Mouse (Mus musculus): Measurements from ENCODE around the gene Prrt4. TPM values are rescaled to one million over a fixed set of nuclear protein-coding genes. Genes with fewer than 3 reads are reported as not detected.

The Prrt4 gene
- polyA plus RNA-seq, 1 experiment from 2014 or later: 0.83 TPM

- Histone ChIP-seq H3K4me2 (no peak overlapping the region), H3K27me3 (peaks cover 7% of the 10 kb centered on the region; the same call in 1 of the 2 replicates), H3K9me3 (no peaks in the 10 kb centered on the region), H3K9ac (no peak overlapping the region), H3K4me1 (peaks cover 9% of the 10 kb centered on the region), H3K36me3 (peaks cover 7% of the 10 kb centered on the region; the same call in 1 of the 2 replicates), H3K27ac (no peak overlapping the region), H3K4me3 (no peak overlapping the region)
- no peak for ATAC-seq (ENCODE audit: insufficient number of reproducible peaks, low FRiP score, low TSS enrichment, low read depth)
- WGBS: 76% methylated on average over 5 of the region's 5 CpGs
These were observed 16.7 kb upstream of the Prrt4 start for GRCm38 (mm10) chr6:29195846-29196698.

GRCm38 (mm10) chr6:29195146-29195545, 15.8 kb upstream of the Prrt4 start:
- Histone ChIP-seq H3K9me3 (no peaks in the 10 kb centered on the region), H3K9ac (no peak overlapping the region), H3K27ac (no peak overlapping the region), H3K4me3 (no peak overlapping the region), H3K4me2 (no peak overlapping the region), H3K27me3 (peaks cover 7% of the 10 kb centered on the region; the same call in 1 of the 2 replicates), H3K4me1 (peaks cover 9% of the 10 kb centered on the region), H3K36me3 (no peaks in the 10 kb centered on the region)
- ATAC-seq (ENCODE audit: insufficient number of reproducible peaks, low FRiP score, low TSS enrichment, low read depth): no peak
- WGBS: 59% methylated on average over 5 of the region's 5 CpGs

- Histone ChIP-seq H3K9ac (no peak overlapping the region), H3K4me1 (peaks cover 8% of the 10 kb centered on the region), H3K27ac (no peak overlapping the region), H3K36me3 (no peaks in the 10 kb centered on the region), H3K4me2 (no peak overlapping the region), H3K9me3 (no peaks in the 10 kb centered on the region), H3K27me3 (peaks cover 7% of the 10 kb centered on the region; the same call in 1 of the 2 replicates), H3K4me3 (no peak overlapping the region)
- WGBS: 49% methylated on average over 15 of the region's 15 CpGs
- no peak for ATAC-seq (ENCODE audit: insufficient number of reproducible peaks, low FRiP score, low TSS enrichment, low read depth)
These were observed 14.8 kb upstream of the Prrt4 start for GRCm38 (mm10) chr6:29193961-29194750.

GRCm38 (mm10) chr6:29187936-29188335, 8.6 kb upstream of the Prrt4 start:
- Histone ChIP-seq H3K36me3 (no peaks in the 10 kb centered on the region), H3K27ac (no peak overlapping the region), H3K27me3 (no peaks in the 10 kb centered on the region), H3K9me3 (no peaks in the 10 kb centered on the region), H3K4me1 (no peaks in the 10 kb centered on the region), H3K4me2 (no peak overlapping the region), H3K9ac (no peak overlapping the region), H3K4me3 (no peak overlapping the region)
- no peak for ATAC-seq (ENCODE audit: insufficient number of reproducible peaks, low FRiP score, low TSS enrichment, low read depth)
- 76% methylated on average over 1 of the region's 1 CpGs for WGBS

GRCm38 (mm10) chr6:29179843-29180242, 459 bp upstream of the Prrt4 start:
- 61% methylated on average over 8 of the region's 8 CpGs for WGBS

GRCm38 (mm10) chr6:29177901-29178879, 1.2 kb downstream of the Prrt4 start:
- H3K4me1 ChIP-seq: peaks cover 16% of the 10 kb centered on the region
- H3K4me2 ChIP-seq: peak overlapping the region; percentile 97
- no peak overlapping the region for H3K9ac ChIP-seq
- no peaks in the 10 kb centered on the region for H3K36me3 ChIP-seq
- ATAC-seq (ENCODE audit: insufficient number of reproducible peaks, low FRiP score, low TSS enrichment, low read depth): peak; percentile 36; the same call in 1 of the 2 replicates
- no peaks in the 10 kb centered on the region for H3K9me3 ChIP-seq
- H3K27me3 ChIP-seq: peaks cover 61% of the 10 kb centered on the region
- H3K4me3 ChIP-seq: peak overlapping the region; percentile 62
- WGBS: 21% methylated on average over 16 of the region's 17 CpGs
- no peak overlapping the region for H3K27ac ChIP-seq

More at GRCm38 (mm10) chr6:29179843-29180242, 459 bp upstream of the Prrt4 start:
- no peak overlapping the region for H3K9ac ChIP-seq
- no peak overlapping the region for H3K27ac ChIP-seq
- peak overlapping the region; percentile 97 for H3K4me2 ChIP-seq
- H3K27me3 ChIP-seq: peaks cover 47% of the 10 kb centered on the region
- peaks cover 16% of the 10 kb centered on the region for H3K4me1 ChIP-seq
- no peaks in the 10 kb centered on the region for H3K36me3 ChIP-seq
- H3K9me3 ChIP-seq: no peaks in the 10 kb centered on the region
- H3K4me3 ChIP-seq: peak overlapping the region; percentile 62
- no peak for ATAC-seq (ENCODE audit: insufficient number of reproducible peaks, low FRiP score, low TSS enrichment, low read depth)

- no peak overlapping the region for H3K4me2 ChIP-seq
- peaks cover 77% of the 10 kb centered on the region for H3K27me3 ChIP-seq
- 66% methylated on average over 3 of the region's 3 CpGs for WGBS
- no peak overlapping the region for H3K27ac ChIP-seq
- H3K36me3 ChIP-seq: no peaks in the 10 kb centered on the region
- H3K4me1 ChIP-seq: peaks cover 30% of the 10 kb centered on the region
- H3K9ac ChIP-seq: no peak overlapping the region
- no peaks in the 10 kb centered on the region for H3K9me3 ChIP-seq
- no peak for ATAC-seq (ENCODE audit: insufficient number of reproducible peaks, low FRiP score, low TSS enrichment, low read depth)
- H3K4me3 ChIP-seq: no peak overlapping the region
These were observed 4.3 kb downstream of the Prrt4 start for GRCm38 (mm10) chr6:29175113-29175512.

GRCm38 (mm10) chr6:29174368-29174767, 5.0 kb downstream of the Prrt4 start:
- Histone ChIP-seq H3K4me3 (no peak overlapping the region), H3K4me2 (no peak overlapping the region), H3K4me1 (peaks cover 30% of the 10 kb centered on the region), H3K36me3 (no peaks in the 10 kb centered on the region), H3K9me3 (no peaks in the 10 kb centered on the region), H3K27ac (no peak overlapping the region), H3K9ac (no peak overlapping the region), H3K27me3 (peaks cover 83% of the 10 kb centered on the region)
- WGBS: 12% methylated on average over 7 of the region's 7 CpGs
- no peak for ATAC-seq (ENCODE audit: insufficient number of reproducible peaks, low FRiP score, low TSS enrichment, low read depth)

GRCm38 (mm10) chr6:29170952-29171388, 8.4 kb downstream of the Prrt4 start:
- Histone ChIP-seq H3K4me3 (peak overlapping the region; percentile 54), H3K9me3 (no peaks in the 10 kb centered on the region), H3K27ac (no peak overlapping the region), H3K9ac (peak overlapping the region; percentile 58), H3K4me1 (peaks cover 18% of the 10 kb centered on the region), H3K27me3 (peaks cover 82% of the 10 kb centered on the region), H3K36me3 (no peaks in the 10 kb centered on the region), H3K4me2 (peak overlapping the region; percentile 100)
- ATAC-seq (ENCODE audit: insufficient number of reproducible peaks, low FRiP score, low TSS enrichment, low read depth): no peak
- 1% methylated on average over 39 of the region's 40 CpGs for WGBS

- H3K9me3 ChIP-seq: no peaks in the 10 kb centered on the region
- H3K4me1 ChIP-seq: peaks cover 18% of the 10 kb centered on the region
- peak overlapping the region; percentile 100 for H3K4me2 ChIP-seq
- peak overlapping the region; percentile 58 for H3K9ac ChIP-seq
- 1% methylated on average over 62 of the region's 63 CpGs for WGBS
- ATAC-seq (ENCODE audit: insufficient number of reproducible peaks, low FRiP score, low TSS enrichment, low read depth): no peak
- peak overlapping the region; percentile 54 for H3K4me3 ChIP-seq
- no peak overlapping the region for H3K27ac ChIP-seq
- H3K36me3 ChIP-seq: no peaks in the 10 kb centered on the region
- H3K27me3 ChIP-seq: peaks cover 76% of the 10 kb centered on the region
These were observed 9.1 kb downstream of the Prrt4 start for GRCm38 (mm10) chr6:29170063-29170921.

All from limb, embryonic 15.5 days (tissue).